Mouse (Mus musculus) kidney, embryonic 16.5 days (tissue): ENCODE measurements around the gene Dvl2. TPM values are rescaled to one million over a fixed set of nuclear protein-coding genes. Genes with fewer than 3 reads are reported as not detected.

ENCODE experiments used
- ATAC-seq: fragments of 200-750 bp; cut with Nextera tagmentation; 2 replicates; pipeline ENCODE4 v1.8.0; 2017; ENCODE audit warnings: moderate TSS enrichment; ENCODE audit not compliant: low FRiP score, low TSS enrichment
- H3K27ac ChIP-seq: fragments of 300-500 bp; sonication (generic); 2 replicates; pipeline ENCODE4 v1.5.1; 2014; ENCODE audit warnings: low read length
- H3K27me3 ChIP-seq: fragments of 300-500 bp; sonication (generic); 2 replicates; pipeline ENCODE4 v1.6.1; 2014; ENCODE audit warnings: low read length, control low read depth, mixed read lengths; ENCODE audit not compliant: insufficient read depth
- H3K36me3 ChIP-seq: fragments of 300-500 bp; sonication (generic); 2 replicates; pipeline ENCODE4 v1.6.1; 2014; ENCODE audit warnings: low read length, control low read depth, mixed read lengths; ENCODE audit not compliant: insufficient read depth
- H3K4me1 ChIP-seq: fragments of 300-500 bp; sonication (generic); 2 replicates; pipeline ENCODE4 v1.6.1; 2014; ENCODE audit warnings: low read length, control low read depth, mixed read lengths; ENCODE audit not compliant: insufficient read depth
- H3K4me2 ChIP-seq: fragments of 300-500 bp; sonication (generic); replicated peaks from 2 replicates; pipeline ENCODE4 v1.6.1; 2014; ENCODE audit warnings: low read depth, low read length
- H3K4me3 ChIP-seq: fragments of 300-500 bp; sonication (generic); 2 replicates; pipeline ENCODE4 v1.5.1; 2014; ENCODE audit warnings: mild to moderate bottlenecking, low read length
- H3K9ac ChIP-seq: fragments of 300-500 bp; sonication (generic); replicated peaks from 2 replicates; pipeline ENCODE4 v1.6.1; 2014; ENCODE audit warnings: low read length
- H3K9me3 ChIP-seq: fragments of 300-500 bp; sonication (generic); 2 replicates; pipeline ENCODE4 v1.6.1; 2016; ENCODE audit warnings: low read length, control low read depth
- WGBS: fragments of 180-500 bp; shearing (Covaris S2); extraction: QIAGEN DNeasy Blood & Tissue Kit; methylation state at CpG from one replicate; pipeline ENCODE4 v1.1.7; 2014; 5-methylcytosine and 5-hydroxymethylcytosine counted together
- microRNA counts: library from miRNA; unstranded; fragments of <30 nt; microRNA quantifications from one replicate; lab custom pipeline; 2016
- microRNA-seq: library from miRNA; unstranded; fragments of <30 nt; microRNA quantifications from one replicate; pipeline ENCODE4, GENCODE M21; 2016
- polyA plus RNA-seq: library from polyadenylated mRNA; unstranded; fragments of >200 nt; fragmentation: Nextera tagmentation; extraction: Ambion mirVana; gene quantifications from 2 replicates; pipeline ENCODE4 v1.2.1, GENCODE M21; 2015

Dvl2 gene
- polyA plus RNA-seq, 1 experiment from 2014 or later: 40.7 TPM

DNA sequence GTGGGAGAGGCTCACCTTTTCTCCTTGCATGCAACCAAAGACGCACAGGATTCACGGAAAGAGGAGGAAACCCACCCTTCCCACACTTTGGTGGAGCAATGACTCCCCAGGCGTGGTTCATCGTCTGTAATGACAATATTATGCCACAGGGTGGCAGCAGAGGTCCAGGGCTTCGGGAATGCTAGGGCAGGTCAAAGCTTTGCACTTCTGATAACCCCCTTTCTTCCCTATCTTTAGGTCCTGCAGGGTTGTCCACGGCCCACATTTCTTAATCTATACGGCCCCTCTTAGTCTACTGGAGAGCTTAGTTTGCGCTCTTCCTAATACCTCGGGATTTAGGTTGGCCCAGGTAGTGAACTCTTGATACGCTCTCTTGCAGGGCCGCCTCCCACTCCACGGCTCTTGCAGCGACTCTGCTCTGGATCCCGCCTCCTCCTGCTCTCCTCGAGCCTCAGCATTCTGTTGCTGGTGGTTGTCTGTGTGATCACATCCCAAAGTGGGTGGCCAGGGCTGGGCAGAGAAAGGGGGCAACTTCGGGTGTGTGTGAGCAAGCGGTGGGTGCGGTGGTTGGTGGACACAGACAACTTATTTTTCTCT, 55.3 kb downstream of the Dvl2 start:
- Histone ChIP-seq H3K4me2 (peak overlapping the region; percentile 37), H3K27me3 (no peaks in the 10 kb centered on the region), H3K9me3 (no peaks in the 10 kb centered on the region), H3K27ac (no peak overlapping the region), H3K9ac (0 out of 2 replicates have a peak overlapping the region, but pooled peaks have one; percentile 25), H3K4me1 (peaks cover 4% of the 10 kb centered on the region; the same call in 1 of the 2 replicates), H3K4me3 (no peak overlapping the region), H3K36me3 (no peaks in the 10 kb centered on the region)
- peak; percentile 56 for ATAC-seq
- WGBS: 21% methylated on average over 18 of the region's 18 CpGs

DNA sequence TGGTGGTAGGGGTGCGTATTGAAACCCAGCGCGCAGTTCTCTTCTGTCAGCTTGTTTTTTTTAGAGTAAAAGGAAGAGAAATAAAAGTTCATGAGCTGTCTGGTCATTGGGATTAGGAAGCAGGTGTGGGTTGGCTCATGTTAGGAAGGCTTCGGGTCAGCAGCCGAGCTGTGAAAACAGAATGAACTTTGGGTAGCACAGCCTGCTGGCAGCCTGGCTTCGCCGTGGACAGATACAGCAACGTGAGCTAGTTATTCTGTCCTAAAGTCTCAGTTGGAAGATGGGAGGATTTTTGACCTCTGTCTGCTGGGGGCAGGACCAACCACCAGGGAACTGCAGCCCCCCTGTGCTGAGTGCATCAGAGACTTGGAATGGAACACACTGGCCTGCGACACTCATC, 57.4 kb downstream of the Dvl2 start:
- Histone ChIP-seq H3K4me3 (no peak overlapping the region), H3K27me3 (0 out of 2 replicates have a peak, but pooled peaks cover 2% of the 10 kb centered on the region), H3K36me3 (no peaks in the 10 kb centered on the region), H3K9ac (no peak overlapping the region), H3K9me3 (no peaks in the 10 kb centered on the region), H3K4me1 (peaks cover 4% of the 10 kb centered on the region; the same call in 1 of the 2 replicates), H3K4me2 (no peak overlapping the region), H3K27ac (no peak overlapping the region)
- 55% methylated on average over 9 of the region's 9 CpGs for WGBS
- no peak for ATAC-seq

DNA sequence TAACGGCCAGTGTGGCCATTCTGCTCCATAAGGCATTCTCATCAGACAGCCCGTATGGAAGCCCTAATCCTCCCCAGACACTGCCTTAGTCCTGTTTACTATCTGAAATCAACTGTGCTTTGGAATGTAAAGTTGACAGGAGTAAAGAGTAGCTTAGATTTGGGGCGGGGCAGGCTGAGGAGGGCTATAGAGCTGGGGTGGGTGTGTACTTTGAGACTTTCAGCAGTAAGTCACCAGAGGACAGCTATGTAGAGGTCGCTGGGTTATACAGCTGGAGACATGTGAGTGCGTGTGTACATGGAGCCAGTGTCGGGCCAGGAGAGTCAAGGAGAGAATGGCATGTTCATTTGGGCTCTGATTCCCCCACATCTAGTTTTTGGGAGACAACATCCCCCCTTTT, 59.5 kb downstream of the Dvl2 start:
- no peaks in the 10 kb centered on the region for H3K36me3 ChIP-seq
- 58% methylated on average over 6 of the region's 6 CpGs for WGBS
- H3K4me2 ChIP-seq: no peak overlapping the region
- ATAC-seq: no peak
- peaks cover 4% of the 10 kb centered on the region; the same call in 1 of the 2 replicates for H3K4me1 ChIP-seq
- H3K27me3 ChIP-seq: 0 out of 2 replicates have a peak, but pooled peaks cover 2% of the 10 kb centered on the region
- no peak overlapping the region for H3K4me3 ChIP-seq
- H3K9me3 ChIP-seq: 0 out of 2 replicates have a peak, but pooled peaks cover 4% of the 10 kb centered on the region
- no peak overlapping the region for H3K9ac ChIP-seq
- H3K27ac ChIP-seq: no peak overlapping the region

MicroRNAs encoded within 50 kb of the gene (microRNA counts, 519-probe panel; counts per million panel counts)
- microRNA mmu-miR-324-3p (lab: Ali Mortazavi, UCI): 104 counts per million, percentile 35 among the panel's probes with 10 or more counts
- microRNA mmu-miR-324-5p (lab: Ali Mortazavi, UCI): 3,263 counts per million, percentile 76 among the panel's probes with 10 or more counts

Small RNA genes within 50 kb of the gene (microRNA-seq; reads per million reads assigned to microRNA genes)
- gene Gm44349 (not detected), gene Mir324 (1,986 reads per million, percentile 85 among the genes with 10 or more reads in this experiment)

Other genes starting within 250 kb of the Dvl2 start
- gene Polr2a, start 242.0 kb upstream of the Dvl2 start, polyA plus RNA-seq: 28.3 and 33.6 TPM in 2 replicates
- gene Slc35g3, start 238.6 kb upstream of the Dvl2 start, polyA plus RNA-seq: 0.25 and 0.64 TPM in 2 replicates
- 2.9 TPM in 2 replicates for gene Zbtb4, start 234.7 kb upstream of the Dvl2 start, polyA plus RNA-seq
- 12.9 and 13.8 TPM in 2 replicates for gene Chrnb1, start 204.7 kb upstream of the Dvl2 start, polyA plus RNA-seq
- gene Fgf11, start 198.7 kb upstream of the Dvl2 start, polyA plus RNA-seq: 2.6 and 3.0 TPM in 2 replicates
- 9.0 and 10.2 TPM in 2 replicates for gene Tmem102, start 195.0 kb upstream of the Dvl2 start, polyA plus RNA-seq
- not detected in 2 replicates for gene Gm39566, start 185.3 kb upstream of the Dvl2 start, polyA plus RNA-seq
- gene Spem2, start 182.1 kb upstream of the Dvl2 start, polyA plus RNA-seq: not detected in 2 replicates
- 0.15 and 0.28 TPM in 2 replicates for gene Spem1, start 178.4 kb upstream of the Dvl2 start, polyA plus RNA-seq
- gene Nlgn2, start 162.8 kb upstream of the Dvl2 start, polyA plus RNA-seq: 6.0 and 6.6 TPM in 2 replicates
- gene Tmem256, start 162.1 kb upstream of the Dvl2 start, polyA plus RNA-seq: 371 and 389 TPM in 2 replicates
- 105 and 119 TPM in 2 replicates for gene Plscr3, start 154.2 kb upstream of the Dvl2 start, polyA plus RNA-seq
- 7.0 and 7.3 TPM in 2 replicates for gene Tnk1, start 141.9 kb upstream of the Dvl2 start, polyA plus RNA-seq
- gene Tmem95, start 122.6 kb upstream of the Dvl2 start, polyA plus RNA-seq: not detected in 2 replicates
- gene Kctd11, start 119.2 kb upstream of the Dvl2 start, polyA plus RNA-seq: 11.3 and 12.5 TPM in 2 replicates
- 0.44 and 0.67 TPM in 2 replicates for gene Acap1, start 105.1 kb upstream of the Dvl2 start, polyA plus RNA-seq
- 11.7 and 12.8 TPM in 2 replicates for gene 2810408A11Rik, start 99.6 kb upstream of the Dvl2 start, polyA plus RNA-seq
- 11.4 and 12.8 TPM in 2 replicates for gene Neurl4, start 99.5 kb upstream of the Dvl2 start, polyA plus RNA-seq
- gene Gps2, start 86.7 kb upstream of the Dvl2 start, polyA plus RNA-seq: 85.2 and 86.4 TPM in 2 replicates
- 1,737 and 1,791 TPM in 2 replicates for gene Eif5a, start 78.6 kb upstream of the Dvl2 start, polyA plus RNA-seq
- gene Ybx2, start 64.8 kb upstream of the Dvl2 start, polyA plus RNA-seq: 7.0 and 10.3 TPM in 2 replicates
- gene Slc2a4, start 52.4 kb upstream of the Dvl2 start, polyA plus RNA-seq: 20.8 and 22.4 TPM in 2 replicates
- 225 and 227 TPM in 2 replicates for gene Cldn7, start 35.8 kb upstream of the Dvl2 start, polyA plus RNA-seq
- gene Ctdnep1, start 19.4 kb upstream of the Dvl2 start, polyA plus RNA-seq: 35.7 and 35.8 TPM in 2 replicates
- 124 and 128 TPM in 2 replicates for gene Elp5, start 18.1 kb upstream of the Dvl2 start, polyA plus RNA-seq
- 437 and 481 TPM in 2 replicates for gene Gabarap, start 9.5 kb upstream of the Dvl2 start, polyA plus RNA-seq
- gene Phf23, start 4.8 kb upstream of the Dvl2 start, polyA plus RNA-seq: 69.1 and 74.5 TPM in 2 replicates
- 107 and 114 TPM in 2 replicates for gene Acadvl, start 14.8 kb downstream of the Dvl2 start, polyA plus RNA-seq
- gene Dlg4, start 16.3 kb downstream of the Dvl2 start, polyA plus RNA-seq: 9.3 and 13.2 TPM in 2 replicates
- 1.3 and 1.4 TPM in 2 replicates for gene Asgr1, start 53.5 kb downstream of the Dvl2 start, polyA plus RNA-seq
- 0.17 and 0.19 TPM in 2 replicates for gene Asgr2, start 92.0 kb downstream of the Dvl2 start, polyA plus RNA-seq
- gene Mgl2, start 129.7 kb downstream of the Dvl2 start, polyA plus RNA-seq: 0.31 and 0.36 TPM in 2 replicates
- 0.67 and 0.80 TPM in 2 replicates for gene Clec10a, start 155.6 kb downstream of the Dvl2 start, polyA plus RNA-seq
- 5.2 and 5.5 TPM in 2 replicates for gene Slc16a11, start 212.2 kb downstream of the Dvl2 start, polyA plus RNA-seq
- 18.6 and 19.3 TPM in 2 replicates for gene Slc16a13, start 220.5 kb downstream of the Dvl2 start, polyA plus RNA-seq
- gene Bcl6b, start 229.2 kb downstream of the Dvl2 start, polyA plus RNA-seq: 27.4 and 31.3 TPM in 2 replicates
- gene 0610010K14Rik, start 237.3 kb downstream of the Dvl2 start, polyA plus RNA-seq: 170 and 173 TPM in 2 replicates
- 10.5 and 11.5 TPM in 2 replicates for gene Gm21988, start 239.2 kb downstream of the Dvl2 start, polyA plus RNA-seq
- 235 and 255 TPM in 2 replicates for gene Rnasek, start 239.2 kb downstream of the Dvl2 start, polyA plus RNA-seq